Mouse (Mus musculus) MEL (cell line): ENCODE measurements around the gene Mrpl10.

Source experiments
- CTCF ChIP-seq, 3 experiments: IDR thresholded peaks in 2 of 3; conservative IDR thresholded peaks in 1 of 3; 2 replicates each; pipeline ENCODE4 v1.5.1; 2011 to 2012; ENCODE audit warnings: low read length in 3 of 3, low read depth in 2 of 3, mild to moderate bottlenecking in 2 of 3, improper control_type of control experiment in 1 of 3, inconsistent platforms in 1 of 3, mixed read lengths in 1 of 3, moderate library complexity in 1 of 3; ENCODE audit not compliant: control insufficient read depth in 1 of 3, insufficient read depth in 1 of 3, poor library complexity in 1 of 3, severe bottlenecking in 1 of 3
- E2F4 ChIP-seq: IDR thresholded peaks from 2 replicates; pipeline ENCODE4 v1.6.1; 2011; ENCODE audit warnings: low read depth, low read length, improper control_type of control experiment, borderline replicate concordance
- ELF1 ChIP-seq: IDR thresholded peaks from 2 replicates; pipeline ENCODE4 v1.6.1; 2014; ENCODE audit warnings: low read depth, mild to moderate bottlenecking, inconsistent platforms, low read length, improper control_type of control experiment, moderate library complexity
- EP300 ChIP-seq, 2 experiments: IDR thresholded peaks; 2 replicates each; pipeline ENCODE4 v1.6.1; 2011; ENCODE audit warnings: improper control_type of control experiment in 2 of 2, low read length in 2 of 2, low read depth in 1 of 2, mild to moderate bottlenecking in 1 of 2
- HCFC1 ChIP-seq: IDR thresholded peaks from 2 replicates; pipeline ENCODE4 v1.6.1; 2012; ENCODE audit warnings: low read depth, mild to moderate bottlenecking, inconsistent platforms, low read length, improper control_type of control experiment, moderate library complexity
- JUND ChIP-seq: IDR thresholded peaks from 2 replicates; pipeline ENCODE4 v1.6.1; 2011; ENCODE audit warnings: low read depth, mild to moderate bottlenecking, improper control_type of control experiment, low read length
- NELFE ChIP-seq: IDR thresholded peaks from 2 replicates; pipeline ENCODE4 v1.6.1; 2011; ENCODE audit warnings: low read depth, low read length, improper control_type of control experiment
- POLR2AphosphoS2 ChIP-seq: IDR thresholded peaks from 2 replicates; pipeline ENCODE4 v1.6.1; 2011; ENCODE audit warnings: low read length, improper control_type of control experiment
- SMC3 ChIP-seq: IDR thresholded peaks from 2 replicates; pipeline ENCODE4 v1.6.1; 2011; ENCODE audit warnings: low read depth, low read length, improper control_type of control experiment
- USF2 ChIP-seq, 2 experiments: IDR thresholded peaks; 2 replicates each; pipeline ENCODE4 v1.6.1; 2011 to 2012; ENCODE audit warnings: improper control_type of control experiment in 2 of 2, low read length in 2 of 2, borderline replicate concordance in 1 of 2, inconsistent platforms in 1 of 2, low read depth in 1 of 2, mild to moderate bottlenecking in 1 of 2; ENCODE audit not compliant: insufficient read depth in 1 of 2
- ZKSCAN1 ChIP-seq: IDR thresholded peaks from 2 replicates; pipeline ENCODE4 v1.6.1; 2012; ENCODE audit warnings: low read depth, mild to moderate bottlenecking, inconsistent platforms, low read length, improper control_type of control experiment, moderate library complexity
- ZMIZ1 ChIP-seq: IDR thresholded peaks from 2 replicates; pipeline ENCODE4 v1.6.1; 2012; ENCODE audit warnings: low read depth, mild to moderate bottlenecking, inconsistent platforms, low read length, improper control_type of control experiment, moderate library complexity

GRCm38 (mm10) chr11:97050944-97051586 is 9.7 kb downstream of the Mrpl10 start:
- TF ChIP-seq ELF1 (no peak), CTCF (IDR thresholded peaks at IDR 0.05 in 2 of 3, conservative IDR thresholded peaks at IDR 0.05 in 1 of 3; ENCODE audit: control insufficient read depth in 1 of 3, insufficient read depth in 1 of 3, low read depth in 2 of 3, low read length in 3 of 3, poor library complexity in 1 of 3, severe bottlenecking in 1 of 3) (no peak; a peak in 1 of 6 replicates), JUND (no peak), SMC3 (no peak; the same call in 1 of the 2 replicates), POLR2AphosphoS2 (no peak), HCFC1 (no peak), ZKSCAN1 (no peak), USF2 (IDR thresholded peaks at IDR 0.05; ENCODE audit: borderline replicate concordance in 1 of 2, insufficient read depth in 1 of 2, low read depth in 1 of 2, low read length in 2 of 2) (no peak), E2F4 (no peak), NELFE (no peak), EP300 (IDR thresholded peaks at IDR 0.05; ENCODE audit: low read depth in 1 of 2, low read length in 2 of 2) (no peak), ZMIZ1 (no peak)
